In genomic region chr7:105515178-105515577, GRCm38 (mm10) we compare ENCODE assay signal across 8 mouse cellular contexts. TPM values are rescaled to one million over a fixed set of nuclear protein-coding genes. Genes with fewer than 3 reads are reported as not detected.
DNase-seq lines count a peak whose midpoint lies in the region; ATAC-seq and TF ChIP-seq lines count a peak whose summit lies in the region.

No protein-coding gene starts in this region.

- no peak overlapping the region for H3K27ac ChIP-seq in kidney, postnatal 0 days
- no peak overlapping the region for H3K27ac ChIP-seq in lung, embryonic 15.5 days

- peak; percentile 91 for TF ChIP-seq CTCF in kidney, postnatal 0 days (IDR thresholded peaks at IDR 0.05; ENCODE audit: low read depth)

- H3K4me2 ChIP-seq in kidney, postnatal 0 days (ENCODE audit: low read length), result no peak overlapping the region
- H3K4me2 ChIP-seq in lung, embryonic 15.5 days, result no peak overlapping the region

- H3K27me3 ChIP-seq in kidney, postnatal 0 days (ENCODE audit: insufficient read depth, low read length), result no peaks in the 10 kb centered on the region
- H3K27me3 ChIP-seq in lung, embryonic 15.5 days, result no peaks in the 10 kb centered on the region

- H3K36me3 ChIP-seq in kidney, postnatal 0 days (ENCODE audit: insufficient read depth, low read length), result no peaks in the 10 kb centered on the region
- no peaks in the 10 kb centered on the region for H3K36me3 ChIP-seq in lung, embryonic 15.5 days

- H3K4me3 ChIP-seq in kidney, postnatal 0 days (replicated peaks; ENCODE audit: low read depth, low read length), result no peak overlapping the region
- H3K4me3 ChIP-seq in lung, embryonic 15.5 days, result no peak overlapping the region

- WGBS in kidney, postnatal 0 days, result 12% methylated on average over 5 of the region's 5 CpGs
- WGBS in lung, embryonic 15.5 days, result 3% methylated on average over 5 of the region's 5 CpGs

- peak; percentile 47 for DNase-seq in CD4-positive helper T cell, adult 2 months (ENCODE audit: low read depth, low spot score)
- DNase-seq in T-cell, adult 2 months (ENCODE audit: low spot score), result peak; percentile 48
- DNase-seq in cerebellum, postnatal 4 days (ENCODE audit: low spot score in 2 of 2), result peak; percentile 36 to 68
- DNase-seq in heart, adult 8-10 months (ENCODE audit: low spot score), result peak; percentile 33
- peak; percentile 47 for DNase-seq in kidney, postnatal 0 days (ENCODE audit: low spot score)
- DNase-seq in ovary, postnatal 14 days (ENCODE audit: low spot score), result peak; percentile 52
- DNase-seq in thymus, postnatal 4 days, result peak; percentile 83

- H3K4me1 ChIP-seq in kidney, postnatal 0 days (replicated peaks; ENCODE audit: insufficient read depth, low read length), result no peaks in the 10 kb centered on the region
- H3K4me1 ChIP-seq in lung, embryonic 15.5 days, result no peaks in the 10 kb centered on the region

- H3K9me3 ChIP-seq in kidney, postnatal 0 days (replicated peaks; ENCODE audit: low read length), result no peaks in the 10 kb centered on the region
- H3K9me3 ChIP-seq in lung, embryonic 15.5 days, result no peaks in the 10 kb centered on the region

- no peak overlapping the region for H3K9ac ChIP-seq in kidney, postnatal 0 days (ENCODE audit: low read depth, low read length)
- H3K9ac ChIP-seq in lung, embryonic 15.5 days, result no peak overlapping the region

- peak; percentile 80; the same call in 1 of the 2 replicates for ATAC-seq in kidney, postnatal 0 days (replicated peaks; ENCODE audit: low FRiP score, low read depth)
- ATAC-seq in lung, embryonic 15.5 days (ENCODE audit: borderline replicate concordance, extremely low read depth, low FRiP score, low TSS enrichment), result 0 out of 2 replicates have a peak, but pooled peaks have one; percentile 31

RNA-seq across cellular contexts. Expression of gene Cavin3, which starts 33.1 kb away (rescaled TPM):
- total RNA-seq in heart, adult 8-10 months (2022), result 10 to 100 TPM; 15.1 to 19.7 (median 17.4) TPM
- 68.0 and 75.8 TPM in 2 replicates for polyA plus RNA-seq in kidney, postnatal 0 days (2015; fragmentation: Nextera tagmentation; extraction: Ambion mirVana)
- polyA plus RNA-seq in lung, embryonic 15.5 days (2015; fragmentation: Nextera tagmentation; extraction: Ambion mirVana), result 106 and 110 TPM in 2 replicates

RNA-seq across cellular contexts. Expression of gene Smpd1, which starts 39.0 kb away (rescaled TPM):
- total RNA-seq in heart, adult 8-10 months (2022), result 100 to 1,000 TPM; 168 to 182 (median 178) TPM
- 60.5 and 60.7 TPM in 2 replicates for polyA plus RNA-seq in kidney, postnatal 0 days (2015; fragmentation: Nextera tagmentation; extraction: Ambion mirVana)
- 36.9 and 40.0 TPM in 2 replicates for polyA plus RNA-seq in lung, embryonic 15.5 days (2015; fragmentation: Nextera tagmentation; extraction: Ambion mirVana)

Comparison
In these comparisons a context has a peak if more than half of its experiments do, and no peak if none do; other contexts are left out.
1. DNase-seq: peak in every context shown above with its lines; median percentile 83 in thymus, postnatal 4 days; 52 in cerebellum, postnatal 4 days; 52 in ovary, postnatal 14 days; 48 in T-cell, adult 2 months; 47 in CD4-positive helper T cell, adult 2 months; 47 in kidney, postnatal 0 days; 33 in heart, adult 8-10 months.